Mouse (Mus musculus): ENCODE measurements around the gene Tradd. TPM values are rescaled to one million over a fixed set of nuclear protein-coding genes. Genes with fewer than 3 reads are reported as not detected.
A peak's percentile ranks its signal among the peaks of the same experiment; 100 is the strongest.
"Not testable (repeated sequence)": the region's sequence is repeated elsewhere in the genome, so short reads cannot be mapped to it uniquely, and the experiment has no call there.

Tradd gene
- total RNA-seq, 2 experiments from 2014 or later = 9.1 to 9.7 TPM

DNA sequence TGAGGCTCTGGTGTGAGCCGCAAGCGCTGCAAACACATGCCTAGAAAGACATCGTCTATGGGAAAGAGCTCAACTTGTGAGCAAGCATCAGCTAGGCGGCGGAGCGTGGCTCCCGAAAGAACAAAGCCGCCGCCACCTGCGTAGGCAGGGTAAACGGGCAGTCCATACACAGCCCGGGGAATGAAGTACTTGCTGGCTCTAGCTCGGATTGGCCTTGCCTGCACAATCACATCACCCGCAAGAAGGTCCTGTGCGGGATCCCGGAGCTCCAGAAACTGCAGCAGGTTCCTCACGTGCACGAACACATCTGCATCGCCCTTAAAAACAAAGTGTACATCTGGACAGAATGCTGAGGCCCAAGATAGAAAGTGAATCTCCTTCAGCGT lies 10.7 kb downstream of the Tradd start:
- intact Hi-C loops (cut with DNase I) = loop anchor here (1.0 kb wide), 1 partner anchor 30 kb away; no protein-coding TSS in a partner anchor
- DNase-seq = no peak

- intact Hi-C loops (cut with DNase I) = no loop called here
- no peak for DNase-seq
Measured at GRCm38 (mm10) chr8:105252680-105253537, 11.5 kb downstream of the Tradd start.

DNA sequence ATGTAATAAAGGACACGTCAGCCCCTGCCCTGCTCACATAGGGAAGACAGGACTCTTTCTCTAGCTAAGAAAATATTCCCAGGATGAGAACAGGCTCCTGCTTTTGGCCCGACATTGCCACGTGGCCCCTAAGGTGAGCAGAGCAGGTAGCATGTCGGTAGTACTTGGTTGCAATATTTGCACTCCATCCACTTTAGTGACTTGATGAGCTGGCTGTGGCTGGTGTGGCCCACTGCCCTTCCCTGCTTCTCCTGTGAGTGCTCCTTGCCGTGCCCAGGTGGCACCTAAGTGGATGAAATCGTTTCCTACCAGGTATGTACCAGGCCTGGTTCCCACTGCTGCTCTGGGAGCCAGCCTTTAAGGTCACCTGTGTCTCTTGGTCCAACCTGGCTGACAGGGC lies 12.5 kb downstream of the Tradd start:
- intact Hi-C loops (cut with DNase I) = no loop called here

DNA sequence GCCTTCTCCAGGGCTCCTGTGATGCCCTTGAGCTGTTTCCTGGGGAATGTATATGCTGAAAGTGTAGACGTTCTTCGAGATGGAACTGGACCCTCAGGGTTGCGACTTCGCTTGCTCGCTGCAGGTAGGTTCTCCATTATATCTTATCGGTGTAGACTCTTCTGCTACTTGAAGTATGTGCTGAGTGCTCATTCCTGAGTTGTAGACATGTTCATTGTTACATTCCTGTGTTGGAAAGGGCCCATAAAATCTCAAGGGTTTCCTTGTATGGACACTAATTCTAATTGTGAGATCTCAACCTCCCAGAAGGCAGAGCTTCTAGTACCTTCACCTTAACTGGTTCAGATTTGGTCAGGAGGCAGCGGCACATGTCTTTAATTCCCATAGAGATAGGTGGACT lies 23.4 kb downstream of the Tradd start:
- intact Hi-C loops (cut with DNase I) = no loop called here
- DNase-seq = no peak

More for the DNA sequence above, 12.5 kb downstream of the Tradd start:
- DNase-seq = no peak

DNA sequence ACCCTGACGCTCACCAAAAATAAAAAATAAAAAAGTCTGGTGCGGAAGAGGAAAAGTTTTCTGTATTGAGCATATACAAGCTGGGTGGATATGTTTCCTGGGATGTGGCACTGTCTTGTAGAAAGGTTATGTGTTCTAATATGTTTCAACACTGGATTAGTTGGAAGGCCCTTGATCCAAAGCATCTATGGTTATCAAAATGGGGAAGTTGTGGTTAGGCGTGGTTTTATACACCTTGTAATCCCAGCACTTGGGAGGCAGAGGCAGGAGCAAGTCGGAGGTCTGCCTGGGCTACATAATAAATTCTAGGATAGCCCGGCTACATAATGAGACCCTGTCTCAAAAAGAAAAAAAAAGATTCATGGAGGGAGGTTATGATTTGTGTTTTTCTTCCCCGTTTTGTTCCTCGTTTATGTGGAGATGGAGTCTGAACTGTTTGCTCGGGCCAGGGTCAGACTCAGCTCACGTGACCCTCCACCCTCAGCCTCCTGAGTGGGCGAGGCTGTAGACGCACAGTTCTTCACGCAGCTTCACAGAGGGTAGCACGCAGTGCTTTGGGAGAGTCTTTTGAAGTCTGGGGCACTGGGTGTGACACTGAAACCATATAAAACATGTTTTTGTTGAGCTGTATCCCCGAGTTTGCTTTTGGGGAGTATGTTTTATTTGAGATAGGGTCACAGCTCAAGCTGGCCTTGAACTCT lies 26.8 kb downstream of the Tradd start:
- intact Hi-C loops (cut with DNase I) = no loop called here
- DNase-seq = no peak

DNA sequence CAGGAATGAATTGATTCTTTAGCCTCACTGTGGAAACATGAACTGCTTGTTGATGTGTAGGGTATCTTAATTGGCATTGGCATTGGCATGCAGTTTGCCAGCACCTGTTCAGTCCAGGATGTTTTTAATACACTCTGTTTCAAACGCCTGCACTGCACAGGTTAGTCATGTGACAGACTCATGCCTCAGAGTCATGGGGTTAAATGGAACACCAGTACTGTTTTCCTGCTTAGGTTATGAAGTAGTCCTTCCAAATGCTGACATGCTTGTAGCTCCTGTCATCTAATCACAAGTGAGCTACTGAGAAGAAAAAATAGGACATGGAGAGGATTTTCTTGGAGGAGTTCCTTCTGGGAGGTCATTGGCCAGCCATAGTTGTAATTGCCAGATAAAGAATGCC lies 29.2 kb downstream of the Tradd start:
- DNase-seq = no peak
- intact Hi-C loops (cut with DNase I) = no loop called here

GRCm38 (mm10) chr8:105233126-105233935 lies 31.1 kb downstream of the Tradd start:
- DNase-seq = no peak
- intact Hi-C loops (cut with DNase I) = no loop called here

DNA sequence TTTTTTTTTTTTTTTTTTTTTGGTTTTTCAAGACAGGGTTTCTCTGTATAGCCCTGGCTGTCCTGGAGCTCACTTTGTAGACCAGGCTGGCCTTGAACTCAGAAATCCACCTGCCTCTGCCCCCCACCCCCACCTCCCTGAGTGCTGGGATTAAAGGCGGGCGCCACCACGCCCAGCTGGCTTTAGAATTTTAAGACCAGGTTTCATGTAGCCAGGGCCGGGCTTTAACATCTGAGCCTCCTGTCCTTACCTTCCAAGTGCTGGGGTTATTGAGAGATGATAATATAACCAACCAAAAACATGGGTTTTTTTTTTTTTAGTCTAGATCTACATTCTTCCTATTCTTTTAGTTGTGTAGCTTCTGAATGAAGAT lies 32.1 kb downstream of the Tradd start:
- intact Hi-C loops (cut with DNase I); DNase-seq: not testable (repeated sequence)

GRCm38 (mm10) chr8:105231503-105232320 lies 32.7 kb downstream of the Tradd start:
- DNase-seq = no peak
- intact Hi-C loops (cut with DNase I) = no loop called here

- intact Hi-C loops (cut with DNase I) = no loop called here
- no peak for DNase-seq
Measured at GRCm38 (mm10) chr8:105225917-105226316, 38.5 kb downstream of the Tradd start.

GRCm38 (mm10) chr8:105225272-105225593 lies 39.2 kb downstream of the Tradd start:
- intact Hi-C loops (cut with DNase I) = no loop called here

DNA sequence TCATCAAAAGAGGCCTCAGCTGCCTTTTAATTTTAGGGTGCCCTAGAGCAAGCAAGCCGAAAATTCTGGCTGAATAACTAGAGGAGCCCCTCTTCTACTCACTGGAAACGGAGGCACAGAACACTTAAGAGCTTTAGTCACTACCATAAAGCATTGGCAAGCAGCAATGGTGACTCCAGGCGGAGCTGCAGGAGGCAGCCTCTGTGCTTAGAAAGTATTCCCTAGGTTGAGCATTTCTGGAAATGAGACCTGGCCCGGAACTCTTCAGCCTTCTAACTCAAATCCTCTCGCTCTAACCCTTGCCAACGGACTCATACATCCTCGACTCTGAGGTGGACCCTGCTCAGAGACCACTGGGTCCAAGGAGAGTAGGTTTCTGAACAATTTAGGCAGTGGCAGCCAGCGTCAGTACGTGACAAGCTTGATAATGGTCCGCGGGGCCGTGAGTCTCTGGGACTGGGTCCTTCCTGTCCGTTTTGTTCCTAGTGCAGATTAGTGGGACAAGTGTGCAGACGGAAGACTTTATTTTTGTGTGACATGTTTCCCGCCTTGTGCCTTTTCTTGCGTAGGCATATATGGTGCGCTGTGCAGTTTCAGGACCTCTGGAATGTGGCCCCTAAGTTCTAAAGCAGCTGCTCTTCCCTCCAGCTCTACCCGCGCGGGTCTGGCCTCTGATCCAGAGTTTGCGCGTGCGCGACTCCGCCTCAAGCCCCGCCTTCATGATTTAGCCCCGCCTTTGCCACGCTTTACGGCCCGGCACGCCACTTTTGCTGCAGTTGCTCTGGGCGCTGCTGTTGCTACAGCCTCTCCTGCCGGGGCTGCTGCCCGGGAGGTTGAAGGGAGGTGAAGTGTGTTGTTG lies 39.8 kb downstream of the Tradd start, which contains the start of gene D230025D16Rik:
Gene D230025D16Rik (plus strand): TSS at position 733 of the 859 bp plus-strand sequence.
- peak; percentile 97 to 98 for DNase-seq
- intact Hi-C loops (cut with DNase I) = no loop called here

More at GRCm38 (mm10) chr8:105225272-105225593, 39.2 kb downstream of the Tradd start:
- no peak for DNase-seq

DNA sequence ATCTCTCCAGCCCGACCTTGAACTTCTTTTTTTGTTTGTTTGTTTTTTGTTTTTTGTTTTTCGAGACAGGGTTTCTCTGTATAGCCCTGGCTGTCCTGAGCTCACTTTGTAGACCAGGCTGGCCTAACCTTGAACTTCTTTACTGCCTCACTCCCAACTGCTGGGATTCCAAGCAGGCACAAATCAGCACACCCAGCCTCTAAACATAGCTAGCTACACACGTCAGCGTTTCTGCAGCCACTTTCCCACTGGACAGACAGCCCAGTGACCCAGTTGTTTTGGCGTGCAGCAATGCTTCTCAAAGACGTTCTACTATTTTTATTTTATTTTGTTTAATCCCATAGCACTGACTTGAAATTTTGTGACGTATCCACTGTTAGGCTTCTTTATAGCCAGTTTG lies 40.6 kb downstream of the Tradd start:
- peak; percentile 12 to 30 for DNase-seq
- intact Hi-C loops (cut with DNase I) = no loop called here

DNA sequence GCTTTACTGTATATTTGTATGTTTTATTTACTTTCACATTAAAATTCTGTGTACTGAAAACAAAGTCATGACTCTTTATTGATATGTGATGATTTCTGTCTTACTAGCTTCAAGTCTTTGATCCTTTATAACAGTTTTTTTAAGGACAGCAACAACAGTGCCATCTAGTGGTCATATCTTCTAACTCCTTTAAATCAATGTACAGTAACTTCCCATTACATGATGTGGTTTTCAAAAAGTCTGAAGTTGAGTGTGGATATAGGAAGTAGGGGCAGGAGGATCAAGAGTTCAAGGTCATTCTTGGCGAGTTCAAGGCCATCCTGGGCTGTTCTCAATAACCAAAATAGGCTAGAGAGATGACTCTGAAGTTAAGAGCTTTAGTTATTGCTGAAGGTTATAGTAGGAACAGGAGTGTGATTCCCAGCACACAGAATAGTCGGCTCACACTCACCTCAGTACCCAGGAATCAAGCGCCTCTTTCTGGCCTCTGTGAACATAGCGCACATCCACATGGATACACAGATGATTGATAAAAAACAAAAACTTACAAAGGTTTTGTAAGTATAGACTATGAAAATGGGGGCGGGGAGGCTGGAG lies 46.4 kb downstream of the Tradd start:
- intact Hi-C loops (cut with DNase I) = loop anchor here (1.0 to 5.0 kb wide), 6 partner anchors 46 to 561 kb away; partner anchors contain the start of genes Cbfb and Ces2f
- DNase-seq = peak; percentile 15 to 50

DNA sequence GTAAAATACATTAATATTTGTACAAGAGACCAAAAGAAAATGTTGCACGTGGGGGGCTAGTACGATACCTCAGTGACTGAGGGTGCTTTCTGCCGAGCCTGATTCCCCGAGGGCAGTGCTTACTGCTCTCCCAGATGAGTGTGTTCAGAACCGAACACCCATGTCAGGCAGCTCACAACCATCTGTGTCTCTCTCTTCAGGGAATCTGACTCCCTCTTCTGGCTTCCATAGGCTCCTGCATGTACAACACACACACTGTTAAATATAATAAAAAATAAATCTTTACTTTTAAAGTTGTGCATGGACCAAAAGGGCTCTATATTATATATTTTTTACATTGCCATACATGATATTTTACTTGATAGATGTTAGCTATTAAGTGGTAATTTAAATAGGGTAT lies 50.3 kb downstream of the Tradd start:
- no peak for DNase-seq
- intact Hi-C loops (cut with DNase I) = no loop called here

GRCm38 (mm10) chr8:105209153-105210110 lies 55.0 kb downstream of the Tradd start:
- DNase-seq = no peak
- intact Hi-C loops (cut with DNase I) = no loop called here

All from heart, postnatal 10 days (tissue).